Mouse (Mus musculus) G1E (cell line): ENCODE results near the gene Tbc1d15. TPM values are rescaled to one million over a fixed set of nuclear protein-coding genes. Genes with fewer than 3 reads are reported as not detected.
A peak's percentile ranks its signal among the peaks of the same experiment; 100 is the strongest.
"Not testable (repeated sequence)": the region's sequence is repeated elsewhere in the genome, so short reads cannot be mapped to it uniquely, and the experiment has no call there.

Source experiments
- ATAC-seq: 2 replicates; pipeline ENCODE4 v1.8.0; 2016; ENCODE audit warnings: mild to moderate bottlenecking; ENCODE audit not compliant: insufficient number of reproducible peaks, poor library complexity, low FRiP score, severe bottlenecking; ENCODE audit errors: extremely low read depth
- DNase-seq: peaks from one replicate; pipeline ENCODE4 v3.0.0; 2012; ENCODE audit warnings: low spot score
- H3K27me3 ChIP-seq: 2 replicates; pipeline ENCODE4 v1.6.1; 2012; ENCODE audit warnings: mild to moderate bottlenecking, low read length, inconsistent platforms; ENCODE audit not compliant: insufficient read depth
- H3K36me3 ChIP-seq: replicated peaks from 2 replicates; pipeline ENCODE3; 2012; ENCODE audit warnings: mild to moderate bottlenecking, inconsistent platforms
- H3K4me1 ChIP-seq: 2 replicates; pipeline ENCODE4 v1.6.1; 2012; ENCODE audit warnings: low read depth, low read length, inconsistent platforms, mixed read lengths; ENCODE audit not compliant: insufficient read depth
- H3K4me3 ChIP-seq: 2 replicates; pipeline ENCODE4 v1.5.1; 2012; ENCODE audit warnings: low read depth, mild to moderate bottlenecking, inconsistent platforms, low read length, moderate library complexity, mixed read lengths
- H3K9me3 ChIP-seq: replicated peaks from 2 replicates; pipeline ENCODE4 v1.6.1; 2012; ENCODE audit warnings: inconsistent platforms
- CTCF ChIP-seq: IDR thresholded peaks from 2 replicates; pipeline ENCODE4 v1.5.1; 2012; ENCODE audit warnings: low read depth, low read length, inconsistent platforms, mixed read lengths
- GATA1 ChIP-seq: IDR thresholded peaks from 2 replicates; pipeline ENCODE4 v1.6.1; 2012; ENCODE audit warnings: borderline replicate concordance, low read length, inconsistent platforms, mixed read lengths
- GATA2 ChIP-seq: IDR thresholded peaks from 2 replicates; pipeline ENCODE4 v1.6.1; 2012; ENCODE audit warnings: low read depth, low read length, inconsistent platforms, borderline replicate concordance
- POLR2AphosphoS5 ChIP-seq: IDR thresholded peaks from 2 replicates; pipeline ENCODE4 v1.6.1; 2012; ENCODE audit warnings: low read depth, low read length, inconsistent platforms; ENCODE audit not compliant: insufficient replicate concordance
- TAL1 ChIP-seq: conservative IDR thresholded peaks from 2 replicates; pipeline ENCODE4 v1.6.1; 2012; ENCODE audit warnings: low read depth, low read length, inconsistent platforms, mixed read lengths
- polyA plus RNA-seq: library from polyadenylated mRNA; stranded (reverse); fragments of >175 nt; gene quantifications from 2 replicates; pipeline ENCODE4 v1.2.3, GENCODE M21; 2012
- total RNA-seq, 2 experiments: library from RNA; stranded (forward) in 1 of 2; stranded (reverse) in 1 of 2; fragments of 200-1000 nt in 1 of 2; fragments of >200 nt in 1 of 2; fragmentation: Nextera tagmentation in 1 of 2; gene quantifications; 2 replicates each; pipeline ENCODE4 v1.2.3; 2014 to 2017

Gene Tbc1d15
- total and polyA plus RNA-seq, 3 experiments = 2.8 to 92.4 (median 38.1) TPM

DNA sequence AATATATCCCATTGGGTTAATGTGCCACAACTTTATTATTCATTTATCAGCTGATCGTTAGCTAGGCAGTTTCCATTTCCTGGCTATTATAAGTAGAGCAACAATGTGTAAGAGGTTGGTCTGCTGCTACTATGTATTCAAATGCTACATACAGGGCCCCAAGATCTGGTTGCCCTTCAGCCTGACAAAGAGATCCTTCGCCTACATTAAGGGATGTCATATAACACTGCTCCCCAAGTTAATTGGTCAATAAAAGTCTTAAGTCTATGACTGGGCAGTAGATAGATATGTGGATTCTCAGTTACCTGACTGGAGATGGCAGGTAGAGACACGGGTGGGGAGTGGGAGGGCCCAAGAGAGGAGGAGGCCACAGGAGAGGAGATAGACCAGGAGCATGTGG is 45.4 kb downstream of the Tbc1d15 start:
- no peaks in the 10 kb centered on the region for H3K9me3 ChIP-seq
- DNase-seq (no peak), ATAC-seq (no peak)
- TF ChIP-seq GATA1 (no peak), CTCF (no peak), TAL1 (no peak), GATA2 (no peak), POLR2AphosphoS5 (no peak)
- no peaks in the 10 kb centered on the region for H3K27me3 ChIP-seq
- peaks cover 17% of the 10 kb centered on the region for H3K4me1 ChIP-seq
- no peak overlapping the region for H3K4me3 ChIP-seq
- peaks cover 73% of the 10 kb centered on the region for H3K36me3 ChIP-seq

DNA sequence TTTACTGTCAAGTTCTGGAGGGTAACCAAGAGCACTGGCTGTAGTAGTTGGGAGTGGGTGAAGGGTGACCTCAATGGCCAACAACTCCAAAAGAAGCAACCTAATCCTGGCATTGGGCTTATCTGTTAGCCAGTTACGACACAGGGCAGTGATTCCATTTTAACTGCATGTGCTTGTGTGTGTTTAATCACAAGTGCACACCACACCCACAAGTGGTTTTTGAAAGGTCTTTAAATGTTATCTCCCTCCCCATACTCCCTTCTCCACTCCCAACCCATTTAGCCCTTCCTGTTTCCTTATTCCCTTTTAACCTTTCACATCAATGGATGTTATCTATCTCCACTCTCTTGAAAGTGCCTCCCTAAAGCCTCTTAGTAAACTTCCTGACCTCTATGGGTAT is 46.0 kb downstream of the Tbc1d15 start:
- H3K4me1 ChIP-seq = peaks cover 17% of the 10 kb centered on the region
- no peak overlapping the region for H3K4me3 ChIP-seq
- ATAC-seq (peak; percentile 88), DNase-seq (no peak)
- no peaks in the 10 kb centered on the region for H3K9me3 ChIP-seq
- H3K27me3 ChIP-seq = no peaks in the 10 kb centered on the region
- peaks cover 73% of the 10 kb centered on the region for H3K36me3 ChIP-seq
- TF ChIP-seq CTCF (no peak), TAL1 (peak; percentile 41; the same call in 1 of the 2 replicates)

DNA sequence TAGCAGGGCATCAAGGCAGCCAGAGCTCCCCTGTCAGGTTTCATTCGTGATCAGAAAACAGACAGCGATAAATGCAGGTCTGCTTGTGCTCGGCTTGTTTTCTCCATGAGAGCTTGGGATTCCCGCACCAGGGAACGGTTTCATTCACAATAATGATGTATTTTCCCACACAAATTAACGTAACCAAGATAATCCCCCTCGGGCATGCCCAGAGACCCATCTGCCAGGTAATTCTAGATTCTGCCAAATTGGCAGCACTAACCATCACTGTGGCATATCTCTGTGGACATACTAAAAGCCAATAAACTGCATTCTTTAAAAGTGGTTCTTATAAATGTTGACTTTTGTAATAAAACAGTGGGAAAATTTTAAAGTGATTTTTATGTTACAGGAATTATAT is 60.1 kb downstream of the Tbc1d15 start:
- TF ChIP-seq CTCF (no peak), TAL1 (no peak), GATA2 (no peak), POLR2AphosphoS5 (no peak), GATA1 (no peak)
- Histone ChIP-seq H3K27me3 (no peaks in the 10 kb centered on the region), H3K4me1 (no peaks in the 10 kb centered on the region), H3K36me3 (peaks cover 4% of the 10 kb centered on the region), H3K4me3 (no peak overlapping the region), H3K9me3 (no peaks in the 10 kb centered on the region)
- DNase-seq (no peak), ATAC-seq (no peak)

DNA sequence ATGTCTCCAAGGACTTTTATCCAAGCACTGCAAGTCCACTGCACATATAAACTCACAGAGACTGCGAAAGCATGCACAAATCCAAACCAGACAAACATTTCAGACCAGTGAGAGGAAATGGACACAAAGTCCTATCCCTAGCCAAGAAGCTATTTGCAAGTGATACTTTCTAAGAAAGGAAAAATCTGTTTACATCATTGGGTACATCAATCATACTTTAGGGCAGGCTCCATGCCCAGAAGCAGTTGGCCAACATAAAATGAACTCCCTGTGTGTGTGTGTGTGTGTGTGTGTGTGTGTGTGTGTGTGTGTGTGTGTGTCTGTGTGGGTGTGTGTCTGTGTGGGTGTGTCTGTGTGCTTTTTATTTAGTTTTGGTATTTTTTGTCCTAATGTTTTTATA is 63.9 kb downstream of the Tbc1d15 start:
- no peaks in the 10 kb centered on the region for H3K27me3 ChIP-seq
- no peak for DNase-seq
- no peak for ATAC-seq

DNA sequence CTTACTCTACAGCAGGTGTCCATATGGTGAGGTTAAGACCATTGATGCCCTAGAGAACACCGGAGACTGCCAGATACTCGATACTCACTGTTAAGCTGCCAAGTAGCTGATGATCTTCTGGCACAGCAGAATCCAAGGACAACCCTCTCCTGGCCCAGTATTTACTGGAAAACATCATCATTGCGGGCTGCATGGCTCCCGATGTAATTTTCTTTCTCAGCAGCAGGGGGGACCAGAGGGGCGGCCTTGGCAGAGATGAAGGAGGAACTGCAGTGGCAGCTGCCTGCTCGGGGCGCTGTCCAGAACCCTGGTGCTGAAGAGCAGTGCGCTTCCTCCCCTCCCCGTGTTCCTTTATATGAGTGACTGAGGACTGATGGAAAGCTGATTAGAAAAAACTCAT is 66.6 kb downstream of the Tbc1d15 start, which contains the start of gene Tph2:
Gene Tph2, minus strand, starts transcription at position 326 of the 400 bp plus-strand sequence.
- H3K27me3 ChIP-seq = no peaks in the 10 kb centered on the region
- H3K4me3 ChIP-seq = no peak within 1 kb of the TSS
- ATAC-seq (peak; percentile 91), DNase-seq (peak; percentile 68)
- TF ChIP-seq GATA2 (no peak), CTCF (peak; percentile 53; the same call in 1 of the 2 replicates)
- no peaks in the 10 kb centered on the region for H3K9me3 ChIP-seq
- H3K36me3 ChIP-seq = no peaks in the 10 kb centered on the region
- H3K4me1 ChIP-seq = no peaks in the 10 kb centered on the region

More for the DNA sequence above, 63.9 kb downstream of the Tbc1d15 start:
- H3K4me3 ChIP-seq = no peak overlapping the region
- TF ChIP-seq TAL1 (no peak), GATA2 (no peak)
- no peaks in the 10 kb centered on the region for H3K36me3 ChIP-seq
- H3K4me1 ChIP-seq = no peaks in the 10 kb centered on the region
- H3K9me3 ChIP-seq = no peaks in the 10 kb centered on the region

DNA sequence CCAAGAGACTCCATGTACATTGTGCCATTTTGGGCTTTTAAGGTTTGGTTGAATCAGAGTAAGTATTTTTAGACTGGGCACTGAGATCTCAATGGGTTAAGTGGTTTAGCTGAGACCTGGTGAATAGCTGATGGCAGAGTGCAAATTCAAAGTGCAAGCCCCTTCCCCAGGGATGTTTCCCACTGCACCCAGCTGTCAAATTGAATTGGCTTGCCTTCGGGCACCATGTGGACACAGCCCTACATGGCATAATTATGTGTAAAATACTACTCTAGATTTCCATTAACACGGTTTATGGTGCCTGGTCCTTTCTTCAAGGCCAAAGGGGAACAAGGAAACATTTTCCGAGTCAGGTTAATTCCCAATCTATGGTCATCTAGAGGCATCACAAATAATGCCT is 70.2 kb downstream of the Tbc1d15 start:
- H3K36me3 ChIP-seq = no peaks in the 10 kb centered on the region
- ATAC-seq (no peak), DNase-seq (no peak)
- TF ChIP-seq CTCF (no peak), TAL1 (no peak), GATA2 (no peak), POLR2AphosphoS5 (no peak), GATA1 (no peak)
- no peak overlapping the region for H3K4me3 ChIP-seq
- H3K9me3 ChIP-seq = no peaks in the 10 kb centered on the region
- H3K4me1 ChIP-seq = no peaks in the 10 kb centered on the region
- H3K27me3 ChIP-seq = no peaks in the 10 kb centered on the region

DNA sequence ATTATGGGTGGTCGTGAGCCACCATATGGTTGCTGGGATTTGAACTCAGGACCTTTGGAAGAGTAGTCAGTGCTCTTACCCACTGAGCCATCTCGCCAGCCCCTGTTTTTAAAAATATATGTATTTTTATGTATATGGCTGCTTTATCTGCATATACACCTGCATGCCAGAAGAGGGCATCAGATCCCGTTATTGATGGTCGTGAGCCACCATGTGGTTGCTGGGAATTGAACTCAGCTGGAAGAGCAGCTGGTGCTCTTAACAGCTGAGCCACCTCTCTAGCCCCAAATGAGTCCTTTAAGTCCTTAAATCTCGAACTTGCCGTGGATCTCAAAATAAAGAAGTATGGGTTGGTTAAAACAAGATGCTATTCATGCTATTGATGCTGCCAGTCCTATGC is 73.2 kb downstream of the Tbc1d15 start:
- not testable (repeated sequence) for H3K27me3 ChIP-seq, H3K4me1 ChIP-seq, H3K9me3 ChIP-seq, DNase-seq, H3K36me3 ChIP-seq, H3K4me3 ChIP-seq, ATAC-seq
